Mouse (Mus musculus): ENCODE data around the gene Micu1.
A peak's percentile ranks its signal among the peaks of the same experiment; 100 is the strongest.
"Not testable (repeated sequence)": the region's sequence is repeated elsewhere in the genome, so short reads cannot be mapped to it uniquely, and the experiment has no call there.

The Micu1 gene

DNA sequence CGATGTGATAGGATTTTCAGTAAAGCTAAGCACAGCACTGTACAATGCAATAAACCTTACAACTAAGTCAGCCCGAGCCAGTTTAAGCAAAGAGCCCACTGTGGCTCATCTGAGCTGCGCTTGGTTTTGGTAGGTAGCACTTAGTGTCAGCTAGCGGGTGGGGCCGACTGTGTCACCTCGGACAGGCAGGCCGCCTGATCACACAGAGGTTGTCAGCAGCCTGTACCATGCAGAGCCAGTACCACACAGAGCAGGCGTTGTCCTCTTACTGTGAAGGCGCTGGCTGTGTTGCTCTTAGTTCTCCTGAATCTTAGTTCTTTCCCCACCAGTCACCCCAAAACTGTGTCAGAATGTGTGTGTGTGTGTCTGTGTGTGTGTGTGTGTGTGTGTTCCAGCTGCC lies 146.7 kb downstream of the Micu1 start:
- no peak for DNase-seq (ENCODE audit: low spot score in 2 of 2)

GRCm38 (mm10) chr10:59849371-59849770 lies 147.1 kb downstream of the Micu1 start:
- no peak for DNase-seq (ENCODE audit: low spot score in 2 of 2)

DNA sequence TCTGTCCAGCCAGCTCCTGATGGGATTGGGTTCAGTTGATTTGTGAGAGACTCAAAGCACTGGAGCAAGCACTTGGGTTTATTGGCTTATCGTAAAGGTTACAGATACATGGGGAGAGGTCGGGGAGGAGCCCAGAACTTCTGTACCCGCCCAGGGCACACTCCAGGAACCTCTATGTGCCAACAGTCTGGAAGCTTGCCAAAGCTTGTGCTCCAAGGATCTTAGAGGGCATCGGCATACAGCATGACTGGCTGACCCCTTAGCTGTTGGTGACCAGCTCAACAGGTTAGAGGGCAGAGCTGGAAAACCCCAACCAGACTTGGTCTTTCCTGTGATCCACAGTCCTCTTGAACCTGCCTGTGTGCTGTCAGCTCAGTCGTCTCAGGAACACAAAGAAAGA lies 154.9 kb downstream of the Micu1 start:
- no peak for DNase-seq (ENCODE audit: low spot score in 2 of 2)

DNA sequence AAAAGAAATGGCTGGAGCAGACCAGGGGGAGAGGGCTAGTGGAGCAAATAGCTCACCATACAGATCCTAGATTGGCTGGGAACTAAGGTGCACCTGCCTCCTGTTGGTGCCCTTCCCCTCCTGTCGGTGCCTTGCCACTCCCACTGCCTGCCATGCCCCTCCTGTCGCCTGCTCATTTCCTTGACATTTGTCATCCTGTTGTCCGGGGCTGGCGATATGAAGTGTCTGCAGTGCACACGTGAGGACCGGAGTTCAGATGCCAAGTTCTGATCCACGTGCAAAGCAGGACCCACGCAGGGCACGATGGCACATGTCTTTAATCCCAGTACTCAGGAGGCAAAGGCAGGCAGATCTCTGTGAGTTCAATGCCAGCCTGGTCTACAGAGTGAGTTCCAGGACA lies 158.4 kb downstream of the Micu1 start:
- DNase-seq (ENCODE audit: low spot score in 2 of 2): no peak

GRCm38 (mm10) chr10:59861201-59861600 lies 158.9 kb downstream of the Micu1 start:
- no peak for DNase-seq (ENCODE audit: low spot score in 2 of 2)

- no peak for DNase-seq (ENCODE audit: low spot score in 2 of 2)
These were observed 160.7 kb downstream of the Micu1 start for GRCm38 (mm10) chr10:59862816-59863440.

GRCm38 (mm10) chr10:59863620-59864019 lies 161.3 kb downstream of the Micu1 start:
- no peak for DNase-seq (ENCODE audit: low spot score in 2 of 2)

- no peak for DNase-seq (ENCODE audit: low spot score in 2 of 2)
These were observed 162.1 kb downstream of the Micu1 start for GRCm38 (mm10) chr10:59864232-59864875.

DNA sequence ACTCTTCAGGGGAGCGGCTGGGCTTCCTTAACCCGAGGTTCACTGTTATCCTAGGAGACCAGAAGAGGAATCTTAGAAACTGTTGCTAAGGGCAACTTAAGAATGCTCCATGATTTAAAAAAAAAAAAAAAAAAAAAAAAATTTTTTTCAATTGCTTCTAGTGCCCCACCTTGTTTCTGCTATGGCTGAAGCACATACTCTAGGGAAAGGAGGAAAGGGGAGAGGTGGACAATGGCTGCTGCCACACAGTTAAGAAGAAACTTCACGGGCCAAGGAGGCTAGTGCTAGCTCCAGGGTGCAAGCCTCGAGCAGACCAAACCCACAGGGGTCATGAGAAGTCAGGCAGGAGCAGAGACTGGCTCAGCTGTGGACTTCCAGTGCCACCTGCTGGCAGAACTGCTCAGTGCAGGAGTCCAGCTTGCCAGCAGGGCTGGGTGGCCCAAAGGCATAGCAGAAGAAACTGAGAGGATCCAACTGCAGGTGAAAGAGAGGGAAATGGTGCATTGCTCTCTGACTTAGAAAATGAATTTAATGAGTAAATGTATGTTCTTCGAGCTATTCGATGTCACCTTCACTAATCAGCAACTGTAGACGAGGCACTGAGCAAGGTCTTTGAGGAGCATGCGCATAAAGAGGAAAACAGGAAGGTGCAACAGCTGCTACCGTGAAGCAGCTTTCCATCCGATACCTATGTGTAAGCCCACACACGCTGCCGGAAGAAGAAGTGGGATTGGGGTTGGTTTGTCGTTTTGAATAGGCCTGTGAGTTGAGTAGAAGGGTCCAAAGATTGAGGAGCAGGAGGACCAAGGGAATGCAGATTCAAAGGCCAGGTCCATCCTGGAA lies 162.8 kb downstream of the Micu1 start:
- peak; percentile 69 to 74 for DNase-seq (ENCODE audit: low spot score in 2 of 2)

DNA sequence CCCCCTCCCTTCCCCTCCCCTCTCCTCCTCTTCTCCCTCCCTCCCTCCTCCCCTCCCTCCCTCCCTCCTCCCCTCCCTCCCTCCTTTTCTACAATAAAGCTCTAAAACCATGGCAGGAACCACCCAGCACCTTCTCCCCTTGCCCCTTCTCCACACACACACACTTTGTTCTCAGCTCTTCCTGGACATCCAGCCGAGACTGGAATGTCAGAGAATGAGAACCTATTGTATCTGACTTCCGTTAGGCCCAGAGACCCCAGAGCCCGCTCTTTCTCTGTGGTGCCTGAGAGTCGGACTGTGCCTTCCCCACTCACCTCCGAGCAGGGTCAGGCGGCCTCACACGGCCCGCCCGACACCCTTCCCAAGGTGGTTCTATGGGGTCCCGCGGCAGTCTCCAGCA lies 166.0 kb downstream of the Micu1 start:
- DNase-seq (ENCODE audit: low spot score in 2 of 2): no peak

- no peak for DNase-seq (ENCODE audit: low spot score in 2 of 2)
These were observed 167.8 kb downstream of the Micu1 start for GRCm38 (mm10) chr10:59870038-59870437.

DNA sequence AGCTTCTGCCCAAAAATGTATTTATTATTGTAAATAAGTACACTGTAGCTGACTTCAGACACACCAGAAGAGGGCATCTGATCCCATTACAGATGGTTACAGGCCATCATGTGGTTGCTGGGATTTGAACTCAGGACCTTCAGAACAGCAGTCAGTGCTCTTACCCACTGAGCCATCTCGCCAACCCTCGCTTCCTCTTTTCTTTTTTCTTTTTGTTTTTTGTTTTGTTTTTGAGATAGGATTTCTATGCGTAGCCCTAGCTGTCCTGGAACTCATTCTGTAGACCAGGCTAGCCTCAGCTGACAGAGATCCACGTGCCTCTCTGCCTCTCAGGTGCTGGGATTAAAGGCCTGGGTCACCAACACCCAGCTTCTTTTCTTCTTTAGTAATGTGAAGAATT lies 170.4 kb downstream of the Micu1 start:
- DNase-seq (ENCODE audit: low spot score in 2 of 2): not testable (repeated sequence)

- DNase-seq (ENCODE audit: low spot score in 2 of 2): no peak
These were observed 170.9 kb downstream of the Micu1 start for GRCm38 (mm10) chr10:59873206-59873605.

DNA sequence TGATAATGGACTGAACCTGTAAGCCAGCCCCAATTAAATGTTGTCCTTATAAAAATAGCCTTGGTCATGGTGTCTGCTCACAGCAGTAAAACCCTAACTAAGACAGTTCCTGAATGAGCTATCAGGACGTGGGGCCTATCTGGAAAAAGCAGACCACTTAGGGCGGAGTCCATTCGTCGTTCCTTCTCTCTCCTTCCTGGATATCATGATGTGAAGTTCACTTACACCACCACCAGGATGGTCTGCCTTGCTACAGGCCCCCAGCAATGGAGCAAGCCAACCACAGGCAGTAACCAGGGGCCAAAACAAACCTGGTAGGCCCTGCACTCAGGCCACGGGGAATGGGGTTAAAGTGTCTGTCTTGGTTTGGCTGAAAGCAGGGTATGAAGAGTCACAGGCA lies 171.3 kb downstream of the Micu1 start:
- DNase-seq (ENCODE audit: low spot score in 2 of 2): no peak

DNA sequence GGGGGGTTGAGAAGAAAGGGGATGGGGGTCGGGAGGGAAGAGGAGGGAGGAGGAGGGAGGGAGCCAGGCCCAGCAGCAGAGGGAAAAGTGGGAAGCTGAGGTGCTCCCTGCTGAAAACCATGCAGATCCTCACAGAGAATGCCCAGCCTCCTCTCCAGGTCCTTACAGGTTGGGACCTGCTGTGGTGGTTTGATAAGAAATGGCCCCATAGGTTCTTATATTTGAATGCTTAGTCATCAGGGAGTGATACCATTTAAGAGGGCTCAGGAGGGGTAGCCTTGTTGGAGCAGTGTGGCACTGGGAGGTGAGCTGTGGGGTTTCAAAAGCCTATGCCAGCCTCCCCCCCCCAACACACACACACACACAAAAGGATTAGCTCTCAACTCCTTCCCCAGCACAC lies 173.1 kb downstream of the Micu1 start:
- DNase-seq (ENCODE audit: low spot score in 2 of 2): no peak

DNA sequence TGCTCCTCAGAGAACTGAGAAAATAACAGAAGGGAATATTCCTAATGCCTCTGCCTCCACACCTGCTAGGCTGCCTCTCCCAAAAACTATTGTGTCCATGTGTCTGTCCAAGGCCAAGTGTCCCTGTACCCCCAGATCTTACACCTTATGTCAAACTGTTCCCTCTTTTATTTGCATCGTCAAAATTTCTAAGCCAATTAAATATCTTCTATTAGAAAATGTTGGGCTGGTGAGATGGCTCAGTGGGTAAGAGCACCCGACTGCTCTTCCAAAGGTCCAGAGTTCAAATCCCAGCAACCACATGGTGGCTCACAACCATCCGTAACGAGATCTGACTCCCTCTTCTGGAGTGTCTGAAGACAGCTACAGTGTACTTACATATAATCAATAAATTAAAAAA lies 174.4 kb downstream of the Micu1 start:
- not testable (repeated sequence) for DNase-seq (ENCODE audit: low spot score in 2 of 2)

GRCm38 (mm10) chr10:59877421-59878117 lies 175.3 kb downstream of the Micu1 start:
- DNase-seq (ENCODE audit: low spot score in 2 of 2): no peak

- DNase-seq (ENCODE audit: low spot score in 2 of 2): no peak
These were observed 176.5 kb downstream of the Micu1 start for GRCm38 (mm10) chr10:59878823-59879222.

- peak; percentile 90 to 93 for DNase-seq (ENCODE audit: low spot score in 2 of 2)
These were observed 177.2 kb downstream of the Micu1 start, which contains the start of gene Dnajb12 for GRCm38 (mm10) chr10:59879255-59880028. Dnajb12 (plus strand) TSS chr10:59879556.

DNA sequence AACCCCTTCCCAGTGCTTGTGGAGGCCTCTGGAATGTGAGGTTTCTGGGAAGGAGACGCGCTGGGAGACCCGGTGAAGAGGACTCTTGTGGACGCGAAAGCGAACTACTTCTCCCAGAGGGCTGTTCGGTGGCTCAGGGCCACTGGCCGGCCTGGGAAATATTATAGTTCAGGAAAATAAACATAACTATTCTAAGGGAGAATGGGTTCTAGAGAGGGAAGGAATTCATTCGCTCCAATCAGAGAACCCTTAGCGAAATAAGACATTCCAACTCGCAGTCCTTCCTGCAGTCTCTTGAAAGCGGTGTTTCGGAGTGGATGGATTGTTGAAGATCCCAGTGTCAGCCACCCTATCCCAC lies 177.7 kb downstream of the Micu1 start:
- DNase-seq (ENCODE audit: low spot score in 2 of 2): no peak

DNA sequence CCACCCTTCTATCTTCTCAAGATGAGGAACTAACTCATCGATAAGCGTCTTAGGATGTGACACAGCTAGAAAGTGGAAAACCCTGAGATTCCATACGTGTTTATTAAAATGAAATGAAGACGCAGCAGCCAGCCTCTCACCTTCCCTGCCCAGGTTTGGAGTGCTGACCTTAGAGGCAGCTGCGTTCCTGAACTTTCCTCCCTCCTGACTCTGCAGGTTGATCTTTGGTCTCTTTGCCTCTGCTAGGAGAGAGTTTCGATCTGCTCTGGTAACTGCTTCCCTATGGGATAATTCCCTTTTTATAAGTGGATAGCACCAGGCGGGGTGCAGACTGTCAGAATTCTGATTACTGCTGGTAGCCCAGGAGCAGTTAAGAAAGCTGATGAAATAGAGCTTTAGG lies 178.6 kb downstream of the Micu1 start:
- DNase-seq (ENCODE audit: low spot score in 2 of 2): no peak
